Mouse (Mus musculus): ENCODE measurements around the gene Tdrd5.
A peak's percentile ranks its signal among the peaks of the same experiment; 100 is the strongest.

GRCm38 (mm10) chr1:156241713-156242348, 61.6 kb downstream of the Tdrd5 start:
- TF ChIP-seq POLR2A (IDR thresholded peaks at IDR 0.05; ENCODE audit: extremely low read depth, insufficient read depth, low read length) (no peak), CTCF (IDR thresholded peaks at IDR 0.05; ENCODE audit: low read depth, low read length) (peak; percentile 94)

All from liver, adult 2 months (tissue).